In genomic region chr3:100559431-100559830, GRCm38 (mm10) we compare ENCODE assay signal across 15 mouse cellular contexts.
"Had no signal": no experiment of that assay in that cellular context is flagged by ENCODE, and none has a peak within 500 bp of the region (broad histone marks: within the 10 kb centered on the region; RNA-seq: fewer than 3 reads in every experiment).

No protein-coding gene starts in this region.

- ATAC-seq: lung, postnatal 0 days had no signal

- H3K27me3 ChIP-seq: kidney, embryonic 15.5 days; liver, embryonic 15.5 days; neural tube, embryonic 12.5 days had no signal

- H3K9me3 ChIP-seq: kidney, embryonic 15.5 days; liver, embryonic 15.5 days; neural tube, embryonic 12.5 days had no signal

- H3K36me3 ChIP-seq: neural tube, embryonic 12.5 days had no signal

- H3K9ac ChIP-seq: kidney, embryonic 15.5 days; liver, embryonic 15.5 days; neural tube, embryonic 12.5 days had no signal

- H3K4me3 ChIP-seq: kidney, embryonic 15.5 days; liver, embryonic 15.5 days; myocyte; neural tube, embryonic 12.5 days had no signal

- H3K4me1 ChIP-seq: kidney, embryonic 15.5 days; neural tube, embryonic 12.5 days had no signal

- H3K4me2 ChIP-seq: kidney, embryonic 15.5 days; liver, embryonic 11.5 days; liver, embryonic 15.5 days; neural tube, embryonic 12.5 days had no signal

- DNase-seq: kidney, adult 2 months; kidney, postnatal 14 days; left cerebral cortex, postnatal 4 days; lung, adult 2 months; lung, postnatal 36 days; midbrain, embryonic 14.5 days; right cerebral cortex, postnatal 4 days; spleen, adult 18-20 months; thymus, postnatal 25 days had no signal

- H3K27ac ChIP-seq: kidney, embryonic 15.5 days; liver, embryonic 15.5 days; neural tube, embryonic 12.5 days had no signal
